Mouse (Mus musculus): ENCODE data around the gene Clec4f.

- TF ChIP-seq TAL1 (IDR thresholded peaks at IDR 0.05; ENCODE audit: low read length) = no peak
- no peak for TF ChIP-seq GATA1 (IDR thresholded peaks at IDR 0.05; ENCODE audit: low read length)
Observed at GRCm38 (mm10) chr6:83704701-83705100, 48.7 kb upstream of the Clec4f start.
